Mouse (Mus musculus) megakaryocyte, embryonic 14.5 days (primary cell): ENCODE measurements at regions not wholly inside any gene's neighbourhood (a gene's known extent, or its start where the extent isn't known, plus 50 kb on each side); places are given as distances from the start of the nearest gene placed in this dataset.
A peak's percentile ranks its signal among the peaks of the same experiment; 100 is the strongest.

Source experiments
- H3K27me3 ChIP-seq: replicated peaks from 2 replicates; pipeline ENCODE3; 2012; ENCODE audit warnings: inconsistent platforms
- H3K36me3 ChIP-seq: replicated peaks from 2 replicates; pipeline ENCODE3; 2012; ENCODE audit warnings: low read length, inconsistent platforms, mixed read lengths
- H3K4me1 ChIP-seq: 2 replicates; pipeline ENCODE4 v1.6.1; 2012; ENCODE audit warnings: inconsistent platforms
- H3K4me3 ChIP-seq: replicated peaks from 2 replicates; pipeline ENCODE3; 2012; ENCODE audit warnings: moderate library complexity, mild to moderate bottlenecking, inconsistent platforms
- H3K9me3 ChIP-seq: 2 replicates; pipeline ENCODE4 v1.6.1; 2012; ENCODE audit warnings: inconsistent platforms
- FLI1 ChIP-seq: IDR thresholded peaks from 2 replicates; pipeline ENCODE4 v1.6.1; 2012; ENCODE audit warnings: low read length, inconsistent platforms, mixed read lengths
- GATA1 ChIP-seq: IDR thresholded peaks from 3 replicates; pipeline ENCODE4 v1.6.1; 2012; ENCODE audit warnings: mixed read lengths, low read length, inconsistent platforms, borderline replicate concordance

DNA sequence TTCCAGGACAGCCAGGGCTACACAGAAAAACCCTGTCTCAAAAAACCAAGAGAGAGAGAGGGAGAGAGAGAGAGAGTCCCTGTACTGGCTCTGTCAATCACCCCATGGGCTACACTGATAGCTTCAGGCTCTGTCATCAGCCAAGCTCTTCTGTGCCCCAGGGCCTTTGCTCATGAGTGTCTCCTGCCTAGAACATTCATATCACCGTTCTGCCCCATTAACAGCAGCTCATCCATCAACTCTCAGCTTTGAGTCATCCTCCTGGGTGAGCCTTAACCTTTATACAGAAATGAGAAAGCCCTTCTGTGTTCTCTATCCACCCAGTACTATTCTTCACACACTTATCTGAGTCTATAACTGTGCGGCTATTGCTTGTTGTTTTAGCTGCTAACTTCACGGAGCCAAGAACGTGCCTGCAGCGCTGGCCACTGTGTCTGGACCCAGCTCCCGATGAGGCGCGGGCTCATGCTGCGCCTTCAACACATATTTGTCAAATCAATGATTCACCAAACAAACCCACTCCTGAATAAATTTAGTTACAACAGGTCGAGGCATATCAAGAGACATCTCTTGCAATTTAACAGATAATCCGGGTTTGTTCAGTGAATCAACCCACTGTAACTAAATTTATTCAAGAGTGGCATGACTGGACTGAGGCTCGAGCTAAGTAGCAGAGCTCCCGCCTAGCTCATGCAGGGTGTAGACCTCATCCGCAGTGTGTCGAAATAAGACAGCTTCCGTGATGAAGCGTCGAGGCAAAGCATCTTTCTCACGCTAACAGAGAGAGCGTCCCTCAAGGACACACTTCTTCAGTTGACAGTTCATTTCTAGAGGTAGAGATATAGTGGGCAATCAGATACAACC lies 152.1 kb downstream of the Katnal1 start:
- Histone ChIP-seq H3K4me1 (no peaks in the 10 kb centered on the region), H3K36me3 (no peaks in the 10 kb centered on the region), H3K9me3 (peaks cover 4% of the 10 kb centered on the region; the same call in 1 of the 2 replicates), H3K4me3 (no peak overlapping the region), H3K27me3 (no peaks in the 10 kb centered on the region)
- TF ChIP-seq GATA1 (no peak), FLI1 (no peak)

DNA sequence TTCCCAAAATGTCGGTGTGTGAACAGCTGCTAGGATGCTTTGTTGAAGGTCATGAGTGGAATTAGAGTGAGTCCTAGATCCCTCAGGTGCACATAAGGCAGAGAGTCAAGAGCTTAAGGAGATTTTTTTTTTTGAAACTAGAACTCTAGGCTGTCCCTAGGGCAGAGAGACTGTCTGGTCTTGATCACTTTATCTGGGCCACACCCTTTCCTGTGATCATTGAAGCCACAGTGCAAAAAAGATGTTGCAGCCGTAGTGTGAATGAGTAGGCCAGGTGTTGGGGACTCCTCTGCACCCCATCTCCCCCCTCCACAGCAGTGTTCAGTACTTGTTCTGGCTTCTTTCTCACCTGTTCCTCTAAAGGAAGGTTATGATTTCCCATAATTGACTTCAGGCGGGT lies 153.9 kb downstream of the Katnal1 start:
- Histone ChIP-seq H3K4me1 (no peaks in the 10 kb centered on the region), H3K27me3 (no peaks in the 10 kb centered on the region), H3K4me3 (no peak overlapping the region), H3K36me3 (no peaks in the 10 kb centered on the region), H3K9me3 (peaks cover 4% of the 10 kb centered on the region; the same call in 1 of the 2 replicates)
- TF ChIP-seq GATA1 (no peak), FLI1 (no peak)

DNA sequence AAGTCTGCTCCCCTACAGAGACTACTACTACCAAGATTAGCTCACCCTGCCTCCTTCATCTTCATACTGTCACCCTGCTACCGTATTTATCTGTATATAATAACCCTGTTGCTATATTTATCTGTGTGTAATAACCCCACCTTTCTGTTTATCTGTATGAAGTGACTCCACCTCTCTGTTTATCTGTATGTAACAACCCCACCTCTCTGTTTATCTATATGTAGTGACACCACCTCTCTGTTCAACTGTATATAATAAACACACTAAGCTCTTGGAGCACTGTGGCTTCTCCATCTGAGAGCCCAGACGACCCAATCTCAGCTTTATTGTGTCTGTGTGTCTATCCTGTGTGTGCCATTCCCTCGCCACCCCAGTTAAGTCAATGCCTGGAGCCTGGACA lies 154.7 kb downstream of the Katnal1 start:
- no peak overlapping the region for H3K4me3 ChIP-seq
- H3K27me3 ChIP-seq = no peaks in the 10 kb centered on the region
- H3K9me3 ChIP-seq = peaks cover 4% of the 10 kb centered on the region; the same call in 1 of the 2 replicates
- TF ChIP-seq GATA1 (no peak), FLI1 (no peak)
- H3K4me1 ChIP-seq = peaks cover 2% of the 10 kb centered on the region; the same call in 1 of the 2 replicates
- H3K36me3 ChIP-seq = no peaks in the 10 kb centered on the region

DNA sequence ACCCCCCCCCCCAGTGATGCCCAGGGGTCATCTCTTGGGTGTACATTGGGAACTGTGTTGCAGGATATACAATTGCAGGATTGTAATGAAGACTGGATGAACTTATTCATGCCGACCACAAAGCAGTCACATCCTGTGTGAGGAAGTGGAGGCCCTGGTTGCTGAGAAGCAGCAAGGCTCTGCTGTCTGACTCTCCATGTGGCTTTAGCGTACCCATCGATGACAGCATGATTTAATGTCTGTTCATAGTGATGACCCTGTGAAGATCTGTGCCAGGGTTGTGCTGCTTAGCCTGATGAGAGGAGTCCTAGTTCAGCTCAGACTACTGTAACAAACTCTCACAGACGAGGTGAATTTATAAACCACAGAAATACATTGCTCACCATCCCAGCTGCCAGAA lies 159.7 kb downstream of the Katnal1 start:
- peaks cover 12% of the 10 kb centered on the region for H3K9me3 ChIP-seq
- no peaks in the 10 kb centered on the region for H3K27me3 ChIP-seq
- H3K36me3 ChIP-seq = no peaks in the 10 kb centered on the region
- peak overlapping the region; percentile 62 for H3K4me3 ChIP-seq
- H3K4me1 ChIP-seq = peaks cover 3% of the 10 kb centered on the region; the same call in 1 of the 2 replicates
- TF ChIP-seq FLI1 = no peak
- TF ChIP-seq GATA1 = no peak

DNA sequence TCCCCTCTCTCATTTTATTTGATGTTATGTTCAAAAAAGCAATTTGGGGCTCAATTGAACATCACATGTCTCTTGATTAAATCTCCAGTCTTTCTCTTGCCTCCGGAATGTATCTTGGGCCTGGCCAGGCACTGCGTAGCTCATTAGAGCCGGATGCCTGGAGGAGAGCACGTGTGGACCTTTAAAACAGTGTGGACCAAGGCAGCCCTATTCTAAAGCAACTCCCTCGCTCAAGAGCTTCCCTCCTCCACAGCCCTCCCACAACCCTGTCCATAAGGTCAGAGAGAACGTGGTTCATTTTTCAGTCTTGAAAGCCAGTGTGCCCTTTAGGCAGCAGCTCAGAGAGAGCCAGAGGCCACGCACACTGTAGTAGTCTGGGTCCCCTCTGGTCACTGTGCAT lies 160.8 kb downstream of the Katnal1 start:
- peaks cover 3% of the 10 kb centered on the region; the same call in 1 of the 2 replicates for H3K4me1 ChIP-seq
- H3K4me3 ChIP-seq = no peak overlapping the region
- TF ChIP-seq FLI1 (no peak), GATA1 (no peak)

DNA sequence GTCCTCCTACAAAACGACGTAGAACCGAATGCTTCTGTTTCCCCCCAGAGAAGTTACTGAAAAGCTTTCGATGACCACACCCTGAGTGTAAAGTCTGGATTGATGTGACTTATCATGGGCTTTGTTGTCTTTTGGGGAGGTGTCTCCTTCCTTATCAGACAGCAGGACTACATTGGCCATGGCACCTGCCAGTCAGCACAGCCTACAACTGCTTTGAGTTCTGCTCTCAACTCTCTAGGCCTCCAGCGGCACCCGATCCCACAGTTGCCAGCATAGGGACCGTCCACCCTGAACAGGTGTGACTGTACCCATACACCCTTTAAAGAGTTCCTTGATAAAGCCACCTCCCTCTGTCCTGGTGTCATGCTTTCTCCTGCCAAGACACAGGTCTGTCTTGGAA lies 163.1 kb downstream of the Katnal1 start:
- TF ChIP-seq FLI1 = no peak
- TF ChIP-seq GATA1 = no peak
- Histone ChIP-seq H3K4me1 (peaks cover 3% of the 10 kb centered on the region; the same call in 1 of the 2 replicates), H3K4me3 (no peak overlapping the region), H3K27me3 (no peaks in the 10 kb centered on the region), H3K36me3 (no peaks in the 10 kb centered on the region), H3K9me3 (peaks cover 12% of the 10 kb centered on the region)

More for the DNA sequence above, 160.8 kb downstream of the Katnal1 start:
- no peaks in the 10 kb centered on the region for H3K36me3 ChIP-seq
- H3K27me3 ChIP-seq = no peaks in the 10 kb centered on the region
- H3K9me3 ChIP-seq = peaks cover 12% of the 10 kb centered on the region

DNA sequence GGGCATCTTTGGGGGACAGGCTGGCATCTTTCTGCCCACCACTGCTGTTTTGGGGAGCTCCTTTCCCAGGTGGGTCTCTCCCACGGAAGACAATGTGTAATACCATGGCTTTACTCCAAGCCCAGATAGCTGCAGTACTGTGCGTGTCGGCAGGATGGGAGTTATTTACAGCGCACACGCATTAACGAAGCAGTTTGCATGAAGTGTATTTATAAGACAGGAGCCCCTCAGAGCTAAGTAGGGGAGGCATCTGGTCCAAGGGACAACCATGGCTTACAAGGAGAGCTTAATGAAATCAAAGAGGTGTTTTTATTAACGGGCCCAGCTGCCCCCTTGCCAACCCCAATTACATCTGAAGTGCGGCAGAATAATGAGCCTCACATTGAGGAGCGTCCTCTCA lies 169.0 kb downstream of the Katnal1 start:
- H3K9me3 ChIP-seq = peaks cover 17% of the 10 kb centered on the region
- TF ChIP-seq FLI1 (no peak), GATA1 (no peak)
- no peak overlapping the region for H3K4me3 ChIP-seq
- no peaks in the 10 kb centered on the region for H3K27me3 ChIP-seq
- H3K4me1 ChIP-seq = no peaks in the 10 kb centered on the region
- H3K36me3 ChIP-seq = no peaks in the 10 kb centered on the region

DNA sequence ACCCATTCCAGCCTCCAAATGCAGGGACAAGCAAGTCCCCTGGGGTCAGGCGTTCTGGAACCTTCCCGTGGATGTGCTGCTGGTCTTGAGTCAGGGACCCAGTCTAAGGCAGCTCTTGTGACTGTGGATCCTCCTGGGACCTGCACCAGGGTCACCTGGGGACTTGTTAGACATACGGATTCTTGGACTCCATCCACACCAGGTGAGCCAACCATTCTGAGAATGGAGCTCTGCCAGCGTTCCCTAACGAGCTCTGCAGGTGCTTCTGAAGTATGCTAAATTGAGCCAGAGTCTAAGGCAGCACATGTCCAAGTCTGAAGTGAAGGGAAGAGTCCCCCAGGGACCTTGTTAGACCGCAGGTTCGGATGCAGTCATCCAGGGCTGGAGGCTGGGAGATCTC lies 170.3 kb downstream of the Katnal1 start:
- Histone ChIP-seq H3K4me3 (no peak overlapping the region), H3K36me3 (no peaks in the 10 kb centered on the region), H3K9me3 (peaks cover 25% of the 10 kb centered on the region), H3K4me1 (no peaks in the 10 kb centered on the region), H3K27me3 (no peaks in the 10 kb centered on the region)
- TF ChIP-seq FLI1 (no peak), GATA1 (no peak)

DNA sequence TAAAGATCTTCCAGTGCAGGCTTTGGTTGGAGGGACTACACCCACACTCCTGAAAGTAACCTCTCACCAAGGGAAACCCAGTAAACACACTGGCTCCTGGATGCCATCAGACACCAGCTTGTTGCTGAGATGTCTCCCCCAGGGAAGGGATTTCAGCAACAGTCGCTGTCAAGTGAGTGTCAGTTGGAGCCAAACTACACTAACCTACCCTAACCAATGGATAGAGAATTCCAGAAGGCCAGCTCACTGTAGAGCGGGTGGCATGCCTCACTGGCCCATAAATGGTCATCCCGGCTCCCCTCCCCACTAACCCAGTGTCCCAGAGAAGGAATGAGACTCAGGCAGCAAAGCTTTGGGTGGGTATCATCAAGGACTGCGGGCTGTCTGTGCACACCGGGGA lies 171.4 kb downstream of the Katnal1 start:
- Histone ChIP-seq H3K4me3 (no peak overlapping the region), H3K27me3 (no peaks in the 10 kb centered on the region), H3K36me3 (no peaks in the 10 kb centered on the region), H3K9me3 (peaks cover 36% of the 10 kb centered on the region), H3K4me1 (no peaks in the 10 kb centered on the region)
- TF ChIP-seq FLI1 (no peak), GATA1 (no peak)

DNA sequence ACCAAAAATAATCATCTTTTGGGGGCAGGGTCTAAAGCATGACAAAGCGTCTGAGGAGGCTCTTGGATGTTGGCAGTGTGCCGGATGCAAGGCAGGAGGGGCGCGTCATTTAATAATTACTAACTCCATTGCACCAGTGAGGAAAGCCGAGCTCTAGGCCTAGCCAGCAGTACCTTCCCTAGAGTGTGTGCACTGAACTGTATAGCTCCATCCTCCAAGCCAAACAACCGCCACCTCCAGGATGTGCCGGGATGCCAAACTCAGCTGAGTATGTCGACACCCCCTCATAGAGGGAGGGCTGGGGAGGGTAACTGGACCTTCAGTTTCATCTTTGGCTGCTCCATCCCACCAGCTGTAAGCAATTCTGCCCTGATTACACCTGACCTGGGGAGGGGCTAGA lies 171.9 kb downstream of the Katnal1 start:
- H3K27me3 ChIP-seq = no peaks in the 10 kb centered on the region
- H3K36me3 ChIP-seq = no peaks in the 10 kb centered on the region
- H3K4me1 ChIP-seq = no peaks in the 10 kb centered on the region
- H3K4me3 ChIP-seq = no peak overlapping the region
- TF ChIP-seq FLI1 (no peak), GATA1 (no peak)
- peaks cover 37% of the 10 kb centered on the region for H3K9me3 ChIP-seq
